Mouse (Mus musculus): ENCODE data around the gene Pou4f2. TPM values are rescaled to one million over a fixed set of nuclear protein-coding genes. Genes with fewer than 3 reads are reported as not detected.

The Pou4f2 gene
- not detected for polyA plus RNA-seq (2015; fragmentation: Illumina TruSeq; extraction: RNeasy Lipid Tissue Mini Kit (QIAGEN cat#74804); ENCODE audit: insufficient read depth, low replicate concordance)

GRCm38 (mm10) chr8:78436071-78436651 is at the start of gene Pou4f2:
Pou4f2 (minus strand) TSS chr8:78436645.

Other genes starting within 250 kb of the Pou4f2 start
- gene Ttc29, start 223.3 kb downstream of the Pou4f2 start, polyA plus RNA-seq (2015; fragmentation: Illumina TruSeq; extraction: RNeasy Lipid Tissue Mini Kit (QIAGEN cat#74804); ENCODE audit: insufficient read depth, low replicate concordance) = not detected
- gene Rbmxl1, start 72.3 kb upstream of the Pou4f2 start, polyA plus RNA-seq (2015; fragmentation: Illumina TruSeq; extraction: RNeasy Lipid Tissue Mini Kit (QIAGEN cat#74804); ENCODE audit: insufficient read depth, low replicate concordance) = 85.1 TPM
- gene Slc10a7, start 72.7 kb upstream of the Pou4f2 start, polyA plus RNA-seq (2015; fragmentation: Illumina TruSeq; extraction: RNeasy Lipid Tissue Mini Kit (QIAGEN cat#74804); ENCODE audit: insufficient read depth, low replicate concordance) = 18.2 TPM

Data from spleen, adult 10 weeks (tissue).